Mouse (Mus musculus) stomach, postnatal 0 days (tissue): Measurements from ENCODE around the gene Fcer1g. TPM values are rescaled to one million over a fixed set of nuclear protein-coding genes. Genes with fewer than 3 reads are reported as not detected.

Experiments used
- ATAC-seq: fragments of 200-750 bp; cut with Nextera tagmentation; 2 replicates; pipeline ENCODE4 v1.8.0; 2017; ENCODE audit not compliant: low FRiP score, low TSS enrichment
- DNase-seq: peaks from one replicate; pipeline ENCODE4 v3.0.0-alpha.2; 2016; ENCODE audit warnings: low spot score
- H3K27ac ChIP-seq: fragments of 300-500 bp; sonication (generic); replicated peaks from 2 replicates; pipeline ENCODE4 v1.5.1; 2014; ENCODE audit warnings: mild to moderate bottlenecking, control low read depth
- H3K27me3 ChIP-seq: fragments of 300-500 bp; sonication (generic); 2 replicates; pipeline ENCODE4 v1.6.1; 2014; ENCODE audit warnings: low read length; ENCODE audit not compliant: control insufficient read depth, insufficient read depth
- H3K36me3 ChIP-seq: fragments of 300-500 bp; sonication (generic); 2 replicates; pipeline ENCODE4 v1.6.1; 2014; ENCODE audit warnings: low read length, mixed read lengths; ENCODE audit not compliant: control insufficient read depth, insufficient read depth
- H3K4me1 ChIP-seq: fragments of 300-500 bp; sonication (generic); replicated peaks from 2 replicates; pipeline ENCODE4 v1.6.1; 2014; ENCODE audit warnings: antibody characterized with exemption; ENCODE audit not compliant: control insufficient read depth, insufficient read depth
- H3K4me2 ChIP-seq: fragments of 300-500 bp; sonication (generic); replicated peaks from 2 replicates; pipeline ENCODE4 v1.6.1; 2014; ENCODE audit warnings: low read depth, mild to moderate bottlenecking, control low read depth, moderate library complexity
- H3K4me3 ChIP-seq: fragments of 300-500 bp; sonication (generic); 2 replicates; pipeline ENCODE4 v1.5.1; 2014; ENCODE audit warnings: low read depth, low read length, control low read depth
- H3K9ac ChIP-seq: fragments of 300-500 bp; sonication (generic); 2 replicates; pipeline ENCODE4 v1.6.1; 2014; ENCODE audit warnings: mild to moderate bottlenecking, low read length, control low read depth, mixed read lengths
- H3K9me3 ChIP-seq: fragments of 300-500 bp; sonication (generic); 2 replicates; pipeline ENCODE4 v1.6.1; 2016; ENCODE audit warnings: low read length; ENCODE audit not compliant: control insufficient read depth
- CTCF ChIP-seq: IDR thresholded peaks from 2 replicates; pipeline ENCODE4 v1.5.1; 2016; ENCODE audit warnings: antibody characterized with exemption, low read depth, mild to moderate bottlenecking, moderate library complexity
- EP300 ChIP-seq: optimal IDR thresholded peaks from 2 replicates; pipeline ENCODE3; 2016; ENCODE audit warnings: antibody characterized with exemption
- WGBS: fragments of 180-500 bp; shearing (Covaris S2); extraction: QIAGEN DNeasy Blood & Tissue Kit; methylation state at CpG from one replicate; pipeline ENCODE4 v1.1.7; 2014; 5-methylcytosine and 5-hydroxymethylcytosine counted together
- polyA plus RNA-seq: library from polyadenylated mRNA; unstranded; fragments of >200 nt; fragmentation: Nextera tagmentation; extraction: Ambion mirVana; gene quantifications from 2 replicates; pipeline ENCODE4 v1.2.1, GENCODE M21; 2015

Fcer1g gene
- polyA plus RNA-seq, 1 experiment from 2014 or later, result 59.4 TPM

- ATAC-seq (peak; percentile 82; the same call in 1 of the 2 replicates), DNase-seq (peak; percentile 55)
- H3K36me3 ChIP-seq, result no peaks in the 10 kb centered on the region
- no peak for TF ChIP-seq EP300
- TF ChIP-seq CTCF, result no peak
- H3K4me3 ChIP-seq, result no peak overlapping the region
- H3K9ac ChIP-seq, result no peak overlapping the region
- H3K4me2 ChIP-seq, result peak overlapping the region; percentile 40; the same call in 1 of the 2 replicates
- H3K27ac ChIP-seq, result peak overlapping the region; percentile 84
- H3K27me3 ChIP-seq, result no peaks in the 10 kb centered on the region
- no peaks in the 10 kb centered on the region for H3K9me3 ChIP-seq
- H3K4me1 ChIP-seq, result 0 out of 2 replicates have a peak, but pooled peaks cover 3% of the 10 kb centered on the region
- WGBS, result 0% methylated on average over 2 of the region's 2 CpGs
These were observed 29.0 kb upstream of the Fcer1g start for GRCm38 (mm10) chr1:171263185-171263611.

DNA sequence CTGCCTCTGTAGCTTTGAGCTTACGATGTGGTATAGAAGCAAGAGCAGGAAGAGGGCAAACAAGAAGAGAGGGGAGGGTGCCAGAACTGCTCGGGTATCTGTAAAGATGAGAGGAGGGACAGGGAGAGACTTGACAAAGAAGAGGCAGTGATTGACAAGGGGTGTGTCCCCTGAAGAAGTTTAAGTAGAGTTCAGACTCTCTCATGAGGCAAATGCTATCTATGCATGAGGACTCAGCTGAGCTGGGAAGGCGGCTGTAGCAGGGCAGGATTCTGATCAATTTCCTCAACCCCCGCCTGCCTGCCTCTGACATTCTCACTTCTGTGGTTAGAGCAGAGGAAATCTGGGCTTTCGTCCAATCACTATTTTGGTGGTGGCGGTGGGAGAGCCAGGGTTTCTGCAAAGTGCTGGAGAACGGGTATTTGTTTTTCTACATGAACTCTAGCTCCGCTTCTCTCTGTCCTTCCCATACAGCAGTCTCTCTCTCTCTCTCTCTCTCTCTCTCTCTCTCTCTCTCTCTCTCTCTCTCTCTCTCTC lies 28.5 kb upstream of the Fcer1g start:
- TF ChIP-seq CTCF, result no peak
- no peak for TF ChIP-seq EP300
- peak; percentile 63 for ATAC-seq
- Histone ChIP-seq H3K9ac (0 out of 2 replicates have a peak overlapping the region, but pooled peaks have one; percentile 31), H3K36me3 (no peaks in the 10 kb centered on the region), H3K9me3 (no peaks in the 10 kb centered on the region), H3K4me3 (no peak overlapping the region; the same call in 1 of the 2 replicates), H3K4me1 (0 out of 2 replicates have a peak, but pooled peaks cover 3% of the 10 kb centered on the region), H3K4me2 (peak overlapping the region; percentile 40), H3K27ac (peak overlapping the region; percentile 91), H3K27me3 (no peaks in the 10 kb centered on the region)
- peak; percentile 62 for DNase-seq
- WGBS, result 0% methylated on average over 8 of the region's 8 CpGs

DNA sequence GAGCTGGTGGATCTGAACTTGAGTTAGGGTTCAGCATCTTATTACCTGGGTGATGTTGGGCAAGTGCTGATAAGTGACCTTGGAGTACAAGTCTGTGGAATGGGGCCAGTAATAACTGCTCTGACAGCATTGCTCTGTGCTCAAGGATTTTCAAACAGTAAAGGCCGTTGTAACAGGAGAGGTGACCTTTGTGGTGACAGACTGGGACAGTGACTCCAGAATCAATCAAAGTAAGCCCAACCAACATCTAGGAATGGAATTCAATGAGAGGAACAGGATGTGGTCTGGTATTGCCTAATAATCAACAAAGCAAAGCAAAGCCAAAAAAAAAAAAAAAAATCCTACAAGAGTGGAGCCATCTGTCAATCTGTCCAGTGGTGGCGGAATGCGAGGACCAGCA lies 26.2 kb upstream of the Fcer1g start:
- H3K27ac ChIP-seq, result 0 out of 2 replicates have a peak overlapping the region, but pooled peaks have one; percentile 18
- TF ChIP-seq EP300 (no peak), CTCF (no peak)
- H3K9ac ChIP-seq, result no peak overlapping the region
- H3K4me3 ChIP-seq, result no peak overlapping the region
- H3K27me3 ChIP-seq, result no peaks in the 10 kb centered on the region
- H3K4me2 ChIP-seq, result no peak overlapping the region
- no peaks in the 10 kb centered on the region for H3K36me3 ChIP-seq
- ATAC-seq, result no peak
- WGBS, result 59% methylated on average over 3 of the region's 3 CpGs
- DNase-seq, result no peak
- H3K4me1 ChIP-seq, result 0 out of 2 replicates have a peak, but pooled peaks cover 3% of the 10 kb centered on the region
- H3K9me3 ChIP-seq, result no peaks in the 10 kb centered on the region

DNA sequence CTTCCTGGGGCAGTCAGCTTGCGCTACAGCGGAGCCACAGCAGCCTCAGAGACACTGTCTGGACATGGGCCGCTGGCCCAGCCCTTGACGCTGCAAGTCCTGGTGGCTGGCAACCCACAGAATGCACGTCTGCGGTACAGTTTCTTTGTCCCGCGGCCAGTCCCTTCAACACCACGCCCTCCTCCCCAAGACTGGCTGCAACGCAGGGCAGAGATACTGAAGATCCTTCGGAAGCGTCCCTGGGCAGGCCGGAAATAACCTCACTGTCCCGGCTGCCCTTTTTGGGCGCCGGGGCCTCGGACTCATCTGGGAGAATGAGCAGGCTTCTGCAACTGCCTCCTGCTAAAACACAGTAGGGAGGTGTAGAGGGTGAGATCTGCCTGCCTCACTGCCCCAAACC lies 24.8 kb upstream of the Fcer1g start:
- no peak for ATAC-seq
- Histone ChIP-seq H3K4me3 (no peak overlapping the region), H3K9me3 (no peaks in the 10 kb centered on the region), H3K36me3 (0 out of 2 replicates have a peak, but pooled peaks cover 3% of the 10 kb centered on the region), H3K27me3 (no peaks in the 10 kb centered on the region), H3K27ac (no peak overlapping the region), H3K4me1 (0 out of 2 replicates have a peak, but pooled peaks cover 3% of the 10 kb centered on the region), H3K9ac (no peak overlapping the region), H3K4me2 (no peak overlapping the region)
- TF ChIP-seq EP300, result no peak
- TF ChIP-seq CTCF, result no peak
- WGBS, result 67% methylated on average over 17 of the region's 17 CpGs
- no peak for DNase-seq

DNA sequence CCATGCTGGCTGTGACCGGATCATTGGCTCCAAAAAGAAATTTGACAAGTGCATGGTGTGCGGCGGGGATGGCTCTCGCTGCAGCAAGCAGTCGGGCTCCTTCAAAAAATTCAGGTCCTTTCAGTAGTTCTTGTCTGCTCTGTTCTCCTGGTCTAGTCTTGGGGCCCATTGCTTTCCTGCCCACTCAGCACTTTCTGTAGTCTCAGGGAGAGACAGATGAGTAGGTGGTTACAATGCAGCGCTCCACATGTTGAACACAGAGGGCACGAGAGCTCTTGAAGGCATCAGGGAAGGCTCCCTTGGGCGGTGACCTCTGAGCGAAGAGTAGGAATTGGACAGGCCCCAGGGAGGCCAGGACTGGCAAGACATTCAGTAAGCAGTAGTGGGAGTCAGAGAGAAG lies 23.6 kb upstream of the Fcer1g start:
- Histone ChIP-seq H3K9me3 (no peaks in the 10 kb centered on the region), H3K36me3 (0 out of 2 replicates have a peak, but pooled peaks cover 3% of the 10 kb centered on the region), H3K27me3 (no peaks in the 10 kb centered on the region), H3K4me1 (0 out of 2 replicates have a peak, but pooled peaks cover 3% of the 10 kb centered on the region), H3K9ac (no peak overlapping the region), H3K4me3 (no peak overlapping the region), H3K4me2 (no peak overlapping the region), H3K27ac (no peak overlapping the region)
- TF ChIP-seq CTCF (no peak), EP300 (no peak)
- DNase-seq (no peak), ATAC-seq (no peak)
- WGBS, result 81% methylated on average over 9 of the region's 9 CpGs

DNA sequence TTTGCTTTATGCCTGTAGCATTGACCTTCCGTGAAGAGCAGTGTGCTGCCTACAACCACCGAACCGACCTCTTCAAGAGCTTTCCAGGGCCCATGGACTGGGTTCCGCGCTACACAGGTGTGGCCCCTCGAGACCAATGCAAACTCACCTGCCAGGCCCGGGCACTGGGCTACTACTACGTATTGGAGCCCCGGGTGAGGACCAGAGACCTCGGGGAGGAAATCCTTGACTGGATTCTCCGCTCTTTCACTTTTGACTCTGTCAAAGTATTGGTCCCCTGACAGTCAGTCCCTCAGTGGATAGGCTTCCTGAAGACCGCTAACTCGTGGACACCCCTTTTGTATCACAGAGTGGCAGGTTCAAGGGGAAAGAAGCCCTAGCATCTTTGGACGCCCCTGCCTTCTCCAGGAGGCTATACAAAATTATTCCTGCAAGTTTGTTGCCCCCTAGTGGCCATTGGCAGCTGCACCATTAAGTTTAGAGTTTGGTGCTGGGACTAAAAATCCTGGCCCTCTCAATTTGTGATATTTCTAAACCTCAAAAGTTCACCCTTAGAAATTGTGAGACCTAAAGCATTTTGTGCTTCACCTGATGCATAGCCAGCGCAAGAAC lies 22.9 kb upstream of the Fcer1g start:
- Histone ChIP-seq H3K36me3 (0 out of 2 replicates have a peak, but pooled peaks cover 3% of the 10 kb centered on the region), H3K27me3 (no peaks in the 10 kb centered on the region), H3K27ac (no peak overlapping the region), H3K9me3 (no peaks in the 10 kb centered on the region), H3K4me1 (no peaks in the 10 kb centered on the region; the same call in 1 of the 2 replicates), H3K4me3 (no peak overlapping the region), H3K4me2 (no peak overlapping the region), H3K9ac (no peak overlapping the region)
- DNase-seq (peak; percentile 58), ATAC-seq (no peak; the same call in 1 of the 2 replicates)
- WGBS, result 66% methylated on average over 15 of the region's 15 CpGs
- TF ChIP-seq EP300 (no peak), CTCF (peak; percentile 86)
